Mouse (Mus musculus) forebrain, embryonic 16.5 days (tissue): ENCODE results near the gene Creb3. TPM values are rescaled to one million over a fixed set of nuclear protein-coding genes. Genes with fewer than 3 reads are reported as not detected.

ENCODE experiments used
- ATAC-seq: fragments of 200-750 bp; cut with Nextera tagmentation; 2 replicates; pipeline ENCODE4 v1.8.0; 2017; ENCODE audit warnings: mild to moderate bottlenecking, moderate library complexity
- H3K27ac ChIP-seq: fragments of 300-500 bp; sonication (generic); 2 replicates; pipeline ENCODE4 v1.5.1; 2014; ENCODE audit warnings: low read length, control low read depth
- H3K27me3 ChIP-seq: fragments of 300-500 bp; sonication (generic); replicated peaks from 2 replicates; pipeline ENCODE4 v1.6.1; 2014; ENCODE audit warnings: low read length; ENCODE audit not compliant: control insufficient read depth, insufficient read depth
- H3K36me3 ChIP-seq: fragments of 300-500 bp; sonication (generic); 2 replicates; pipeline ENCODE4 v1.6.1; 2014; ENCODE audit not compliant: control insufficient read depth, insufficient read depth
- H3K4me1 ChIP-seq: fragments of 300-500 bp; sonication (generic); replicated peaks from 2 replicates; pipeline ENCODE4 v1.6.1; 2014; ENCODE audit warnings: low read length; ENCODE audit not compliant: control insufficient read depth, insufficient read depth
- H3K4me2 ChIP-seq: fragments of 300-500 bp; sonication (generic); 2 replicates; pipeline ENCODE4 v1.6.1; 2014; ENCODE audit warnings: mild to moderate bottlenecking, low read length, control low read depth
- H3K4me3 ChIP-seq: fragments of 300-500 bp; sonication (generic); replicated peaks from 2 replicates; pipeline ENCODE4 v1.5.1; 2014; ENCODE audit warnings: mild to moderate bottlenecking, low read length, control low read depth
- H3K9ac ChIP-seq: fragments of 300-500 bp; sonication (generic); replicated peaks from 2 replicates; pipeline ENCODE4 v1.6.1; 2014; ENCODE audit warnings: low read depth, low read length, control low read depth
- H3K9me3 ChIP-seq: fragments of 300-500 bp; sonication (generic); 2 replicates; pipeline ENCODE4 v1.6.1; 2016; ENCODE audit warnings: low read length; ENCODE audit not compliant: control insufficient read depth
- WGBS: fragments of 180-500 bp; shearing (Covaris S2); extraction: QIAGEN DNeasy Blood & Tissue Kit; methylation state at CpG from one replicate; pipeline ENCODE4 v1.1.7; 2014; 5-methylcytosine and 5-hydroxymethylcytosine counted together
- polyA plus RNA-seq: library from polyadenylated mRNA; unstranded; fragments of >200 nt; fragmentation: Nextera tagmentation; extraction: Ambion mirVana; gene quantifications from 2 replicates; pipeline ENCODE4 v1.2.1, GENCODE M21; 2015

Creb3 gene
- polyA plus RNA-seq, 1 experiment from 2014 or later = 91.1 TPM

- Histone ChIP-seq H3K4me2 (no peak overlapping the region), H3K9me3 (no peaks in the 10 kb centered on the region), H3K27ac (no peak overlapping the region), H3K4me1 (no peaks in the 10 kb centered on the region), H3K36me3 (no peaks in the 10 kb centered on the region), H3K9ac (no peak overlapping the region), H3K4me3 (no peak overlapping the region), H3K27me3 (no peaks in the 10 kb centered on the region)
- no peak for ATAC-seq
- whole genome bisulfite sequencing = 86% methylated on average over 3 of the region's 3 CpGs
Observed at GRCm38 (mm10) chr4:43604099-43604498, 42.0 kb downstream of the Creb3 start.

GRCm38 (mm10) chr4:43604751-43605685 is 42.9 kb downstream of the Creb3 start:
- no peak overlapping the region for H3K4me2 ChIP-seq
- H3K4me3 ChIP-seq = no peak overlapping the region
- no peak overlapping the region for H3K9ac ChIP-seq
- H3K9me3 ChIP-seq = no peaks in the 10 kb centered on the region
- WGBS = 83% methylated on average over 9 of the region's 9 CpGs
- H3K27me3 ChIP-seq = no peaks in the 10 kb centered on the region
- no peaks in the 10 kb centered on the region for H3K36me3 ChIP-seq
- no peak for ATAC-seq
- H3K4me1 ChIP-seq = no peaks in the 10 kb centered on the region
- H3K27ac ChIP-seq = no peak overlapping the region

- WGBS = 65% methylated on average over 10 of the region's 10 CpGs
- H3K9ac ChIP-seq = no peak overlapping the region
- no peaks in the 10 kb centered on the region for H3K36me3 ChIP-seq
- no peaks in the 10 kb centered on the region for H3K9me3 ChIP-seq
- H3K4me1 ChIP-seq = no peaks in the 10 kb centered on the region
- no peak overlapping the region for H3K4me3 ChIP-seq
- no peak overlapping the region for H3K4me2 ChIP-seq
- no peak overlapping the region for H3K27ac ChIP-seq
- no peaks in the 10 kb centered on the region for H3K27me3 ChIP-seq
- no peak for ATAC-seq
Observed at GRCm38 (mm10) chr4:43612534-43612933, 50.4 kb downstream of the Creb3 start.

- Histone ChIP-seq H3K27ac (no peak overlapping the region), H3K27me3 (no peaks in the 10 kb centered on the region), H3K36me3 (no peaks in the 10 kb centered on the region), H3K4me2 (no peak overlapping the region), H3K4me3 (no peak overlapping the region), H3K9ac (no peak overlapping the region), H3K9me3 (no peaks in the 10 kb centered on the region), H3K4me1 (no peaks in the 10 kb centered on the region)
- no peak for ATAC-seq
- 69% methylated on average over 3 of the region's 3 CpGs for WGBS
Observed at GRCm38 (mm10) chr4:43613060-43613730, 51.1 kb downstream of the Creb3 start.

Other genes with a start within 250 kb of the Creb3 start
- gene Rusc2, start 180.4 kb upstream of the Creb3 start, polyA plus RNA-seq = 64.6 and 74.8 TPM in 2 replicates
- gene Fam166b, start 133.2 kb upstream of the Creb3 start, polyA plus RNA-seq = 0.47 and 0.68 TPM in 2 replicates
- 7.5 and 8.6 TPM in 2 replicates for gene Tesk1, start 120.4 kb upstream of the Creb3 start, polyA plus RNA-seq
- 3.6 and 6.5 TPM in 2 replicates for gene Cd72, start 107.7 kb upstream of the Creb3 start, polyA plus RNA-seq
- gene Sit1, start 78.6 kb upstream of the Creb3 start, polyA plus RNA-seq = not detected in 2 replicates
- 62.0 and 63.1 TPM in 2 replicates for gene Ccdc107, start 69.4 kb upstream of the Creb3 start, polyA plus RNA-seq
- gene Arhgef39, start 62.6 kb upstream of the Creb3 start, polyA plus RNA-seq = 17.4 and 18.8 TPM in 2 replicates
- gene Car9, start 55.4 kb upstream of the Creb3 start, polyA plus RNA-seq = 0.16 and 0.20 TPM in 2 replicates
- 10.5 and 13.2 TPM in 2 replicates for gene Tpm2, start 38.6 kb upstream of the Creb3 start, polyA plus RNA-seq
- 49.5 and 54.6 TPM in 2 replicates for gene Tln1, start 359 bp downstream of the Creb3 start, polyA plus RNA-seq
- gene Rgp1, start 16.4 kb downstream of the Creb3 start, polyA plus RNA-seq = 27.0 and 30.5 TPM in 2 replicates
- 62.3 and 64.6 TPM in 2 replicates for gene Gba2, start 16.5 kb downstream of the Creb3 start, polyA plus RNA-seq
- 1.5 and 1.7 TPM in 2 replicates for gene Msmp, start 22.2 kb downstream of the Creb3 start, polyA plus RNA-seq
- 13.3 and 15.0 TPM in 2 replicates for gene Npr2, start 69.6 kb downstream of the Creb3 start, polyA plus RNA-seq
- 5.2 and 5.8 TPM in 2 replicates for gene Spag8, start 91.3 kb downstream of the Creb3 start, polyA plus RNA-seq
- 61.1 and 66.3 TPM in 2 replicates for gene Hint2, start 94.1 kb downstream of the Creb3 start, polyA plus RNA-seq
- gene Tmem8b, start 106.6 kb downstream of the Creb3 start, polyA plus RNA-seq = 14.6 and 15.5 TPM in 2 replicates
- gene Fam221b, start 106.8 kb downstream of the Creb3 start, polyA plus RNA-seq = 1.3 and 1.5 TPM in 2 replicates
- gene Olfr70, start 138.5 kb downstream of the Creb3 start, polyA plus RNA-seq = not detected in 2 replicates
- 0.09 TPM in 1 of 2 replicates, not detected in the other for gene Olfr71, start 147.9 kb downstream of the Creb3 start, polyA plus RNA-seq
- gene Hrct1, start 164.9 kb downstream of the Creb3 start, polyA plus RNA-seq = 0.34 and 0.47 TPM in 2 replicates
- 0.10 and 0.16 TPM in 2 replicates for gene Spaar, start 167.7 kb downstream of the Creb3 start, polyA plus RNA-seq
- gene Olfr159, start 208.7 kb downstream of the Creb3 start, polyA plus RNA-seq = not detected in 2 replicates